Mouse (Mus musculus) CH12.LX (cell line): Measurements from ENCODE around the gene Hoxb13. TPM values are rescaled to one million over a fixed set of nuclear protein-coding genes. Genes with fewer than 3 reads are reported as not detected.

Experiments
- DNase-seq: peaks from one replicate; pipeline ENCODE4 v3.0.0-alpha.2; 2013; ENCODE audit errors: extremely low read depth
- H3K27ac ChIP-seq: 2 replicates; pipeline ENCODE4 v1.5.1; 2012; ENCODE audit warnings: low read depth, mild to moderate bottlenecking, control low read depth, moderate library complexity; ENCODE audit not compliant: insufficient read depth
- H3K27me3 ChIP-seq: replicated peaks from 2 replicates; pipeline ENCODE3; 2012; ENCODE audit warnings: inconsistent platforms
- H3K36me3 ChIP-seq, 2 experiments: replicated peaks in 1 of 2; 2 replicates each; pipeline versions ENCODE3 to v1.6.1; 2012; ENCODE audit warnings: inconsistent platforms in 1 of 2, low read length in 1 of 2, mild to moderate bottlenecking in 1 of 2, mixed read lengths in 1 of 2, moderate library complexity in 1 of 2; ENCODE audit not compliant: control insufficient read depth in 1 of 2, insufficient read depth in 1 of 2
- H3K4me1 ChIP-seq, 2 experiments: 2 replicates each; pipeline ENCODE4 v1.6.1; 2012; ENCODE audit warnings: inconsistent platforms in 1 of 2, moderate library complexity in 1 of 2; ENCODE audit not compliant: insufficient read depth in 2 of 2, control insufficient read depth in 1 of 2
- H3K4me2 ChIP-seq: 2 replicates; pipeline ENCODE4 v1.6.1; 2012; ENCODE audit warnings: low read depth, mild to moderate bottlenecking, control low read depth; ENCODE audit not compliant: poor library complexity, insufficient read depth, severe bottlenecking
- H3K4me3 ChIP-seq, 3 experiments: fragments of 150-350 bp in 1 of 3; sonication (generic) in 1 of 3; replicated peaks in 1 of 3; 2 replicates each; pipeline versions ENCODE3 to v1.5.1; 2011 to 2012; ENCODE audit warnings: low read depth in 2 of 3, low read length in 2 of 3, mild to moderate bottlenecking in 2 of 3, moderate library complexity in 2 of 3, control low read depth in 1 of 3, improper control_type of control experiment in 1 of 3, inconsistent platforms in 1 of 3, mixed read lengths in 1 of 3; ENCODE audit not compliant: poor library complexity in 1 of 3
- H3K79me2 ChIP-seq: replicated peaks from 2 replicates; pipeline ENCODE4 v1.6.1; 2012; ENCODE audit warnings: mild to moderate bottlenecking, moderate library complexity; ENCODE audit not compliant: control insufficient read depth, poor library complexity, insufficient read depth, severe bottlenecking; ENCODE audit errors: extremely low read depth
- H3K9ac ChIP-seq: 2 replicates; pipeline ENCODE4 v1.6.1; 2012; ENCODE audit warnings: low read depth, mild to moderate bottlenecking, control low read depth, moderate library complexity; ENCODE audit not compliant: insufficient read depth
- H3K9me3 ChIP-seq: replicated peaks from 2 replicates; pipeline ENCODE3; 2012; ENCODE audit warnings: low read length, inconsistent platforms, mixed read lengths
- BHLHE40 ChIP-seq: IDR thresholded peaks from 2 replicates; pipeline ENCODE4 v1.6.1; 2011; ENCODE audit warnings: mild to moderate bottlenecking, low read depth, low read length, improper control_type of control experiment
- CHD1 ChIP-seq: IDR thresholded peaks from 2 replicates; pipeline ENCODE4 v1.6.1; 2012; ENCODE audit warnings: low read depth, low read length, improper control_type of control experiment, inconsistent platforms
- CHD2 ChIP-seq: IDR thresholded peaks from 2 replicates; pipeline ENCODE4 v1.6.1; 2011; ENCODE audit warnings: low read length, improper control_type of control experiment
- CTCF ChIP-seq, 2 experiments: IDR thresholded peaks in 1 of 2; conservative IDR thresholded peaks in 1 of 2; 2 replicates each; pipeline ENCODE4 v1.5.1; 2011 to 2012; ENCODE audit warnings: low read depth in 2 of 2, low read length in 2 of 2, improper control_type of control experiment in 1 of 2, inconsistent platforms in 1 of 2, mild to moderate bottlenecking in 1 of 2, moderate library complexity in 1 of 2
- E2F4 ChIP-seq: IDR thresholded peaks from 2 replicates; pipeline ENCODE4 v1.6.1; 2011; ENCODE audit warnings: low read depth, low read length, improper control_type of control experiment; ENCODE audit not compliant: insufficient replicate concordance
- ELF1 ChIP-seq: IDR thresholded peaks from 2 replicates; pipeline ENCODE4 v1.6.1; 2014; ENCODE audit warnings: low read depth, mild to moderate bottlenecking, inconsistent platforms, low read length, improper control_type of control experiment
- EP300 ChIP-seq: IDR thresholded peaks from 2 replicates; pipeline ENCODE4 v1.6.1; 2011; ENCODE audit warnings: low read length, improper control_type of control experiment
- ETS1 ChIP-seq: conservative IDR thresholded peaks from 2 replicates; pipeline ENCODE4 v1.6.1; 2012; ENCODE audit warnings: low read depth, mild to moderate bottlenecking, inconsistent platforms, low read length, improper control_type of control experiment, moderate library complexity
- GABPA ChIP-seq: IDR thresholded peaks from 2 replicates; pipeline ENCODE4 v1.6.1; 2012; ENCODE audit warnings: low read depth, low read length, improper control_type of control experiment, inconsistent platforms; ENCODE audit not compliant: insufficient replicate concordance
- HCFC1 ChIP-seq: IDR thresholded peaks from 2 replicates; pipeline ENCODE4 v1.6.1; 2012; ENCODE audit warnings: low read depth, mild to moderate bottlenecking, inconsistent platforms, low read length, improper control_type of control experiment
- IRF4 ChIP-seq: IDR thresholded peaks from 2 replicates; pipeline ENCODE4 v1.6.1; 2014; ENCODE audit warnings: low read depth, mild to moderate bottlenecking, inconsistent platforms, low read length, improper control_type of control experiment
- JUN ChIP-seq: IDR thresholded peaks from 2 replicates; pipeline ENCODE4 v1.6.1; 2011; ENCODE audit warnings: low read depth, mild to moderate bottlenecking, low read length, improper control_type of control experiment, moderate library complexity; ENCODE audit not compliant: insufficient read depth
- JUND ChIP-seq: conservative IDR thresholded peaks from 2 replicates; pipeline ENCODE4 v1.6.1; 2011; ENCODE audit warnings: low read depth, low read length, improper control_type of control experiment
- KAT2A ChIP-seq: IDR thresholded peaks from 2 replicates; pipeline ENCODE4 v1.6.1; 2012; ENCODE audit warnings: low read length, improper control_type of control experiment, inconsistent platforms; ENCODE audit not compliant: insufficient replicate concordance
- MAFK ChIP-seq: IDR thresholded peaks from 2 replicates; pipeline ENCODE4 v1.6.1; 2011; ENCODE audit warnings: low read length, improper control_type of control experiment; ENCODE audit not compliant: insufficient replicate concordance
- MAX ChIP-seq: IDR thresholded peaks from 2 replicates; pipeline ENCODE4 v1.6.1; 2011; ENCODE audit warnings: low read length, improper control_type of control experiment
- MAZ ChIP-seq: IDR thresholded peaks from 2 replicates; pipeline ENCODE4 v1.6.1; 2012; ENCODE audit warnings: low read depth, mild to moderate bottlenecking, inconsistent platforms, low read length, improper control_type of control experiment, moderate library complexity
- MEF2A ChIP-seq: IDR thresholded peaks from 2 replicates; pipeline ENCODE4 v1.6.1; 2014; ENCODE audit warnings: low read depth, mild to moderate bottlenecking, inconsistent platforms, low read length, improper control_type of control experiment, borderline replicate concordance
- MXI1 ChIP-seq: IDR thresholded peaks from 2 replicates; pipeline ENCODE4 v1.6.1; 2011; ENCODE audit warnings: mild to moderate bottlenecking, low read depth, low read length, improper control_type of control experiment
- MYC ChIP-seq: IDR thresholded peaks from 2 replicates; pipeline ENCODE4 v1.6.1; 2011; ENCODE audit warnings: low read depth, mild to moderate bottlenecking, improper control_type of control experiment, low read length
- NELFE ChIP-seq: IDR thresholded peaks from 2 replicates; pipeline ENCODE4 v1.6.1; 2011; ENCODE audit warnings: low read depth, low read length, improper control_type of control experiment
- NRF1 ChIP-seq: IDR thresholded peaks from 2 replicates; pipeline ENCODE4 v1.6.1; 2014; ENCODE audit warnings: low read depth, mild to moderate bottlenecking, inconsistent platforms, low read length, improper control_type of control experiment, moderate library complexity
- PAX5 ChIP-seq: IDR thresholded peaks from 2 replicates; pipeline ENCODE4 v1.6.1; 2012; ENCODE audit warnings: low read length, inconsistent platforms, mixed read lengths
- POLR2A ChIP-seq: IDR thresholded peaks from 2 replicates; pipeline ENCODE4 v1.6.1; 2011; ENCODE audit warnings: low read depth, mild to moderate bottlenecking, improper control_type of control experiment, low read length
- POLR2AphosphoS2 ChIP-seq: IDR thresholded peaks from 2 replicates; pipeline ENCODE4 v1.6.1; 2011; ENCODE audit warnings: low read depth, low read length, improper control_type of control experiment
- RAD21 ChIP-seq: IDR thresholded peaks from 2 replicates; pipeline ENCODE4 v1.6.1; 2011; ENCODE audit warnings: low read depth, mild to moderate bottlenecking, low read length, improper control_type of control experiment, moderate library complexity
- RCOR1 ChIP-seq: conservative IDR thresholded peaks from 2 replicates; pipeline ENCODE4 v1.6.1; 2012; ENCODE audit warnings: low read depth, mild to moderate bottlenecking, inconsistent platforms, low read length, improper control_type of control experiment
- SIN3A ChIP-seq: IDR thresholded peaks from 2 replicates; pipeline ENCODE4 v1.6.1; 2012; ENCODE audit warnings: low read length, improper control_type of control experiment, inconsistent platforms
- SMC3 ChIP-seq: IDR thresholded peaks from 2 replicates; pipeline ENCODE4 v1.6.1; 2011; ENCODE audit warnings: low read depth, low read length, improper control_type of control experiment
- TBP ChIP-seq: conservative IDR thresholded peaks from 2 replicates; pipeline ENCODE4 v1.6.1; 2011; ENCODE audit warnings: low read depth, low read length, improper control_type of control experiment
- TCF12 ChIP-seq: IDR thresholded peaks from 2 replicates; pipeline ENCODE4 v1.6.1; 2014; ENCODE audit warnings: low read depth, mild to moderate bottlenecking, inconsistent platforms, low read length, improper control_type of control experiment
- UBTF ChIP-seq: IDR thresholded peaks from 2 replicates; pipeline ENCODE4 v1.6.1; 2012; ENCODE audit warnings: low read depth, mild to moderate bottlenecking, inconsistent platforms, low read length, improper control_type of control experiment, moderate library complexity
- USF1 ChIP-seq: IDR thresholded peaks from 2 replicates; pipeline ENCODE4 v1.6.1; 2014; ENCODE audit warnings: low read depth, mild to moderate bottlenecking, inconsistent platforms, low read length, improper control_type of control experiment
- USF2 ChIP-seq: conservative IDR thresholded peaks from 2 replicates; pipeline ENCODE4 v1.6.1; 2011; ENCODE audit warnings: low read depth, low read length, improper control_type of control experiment
- ZC3H11A ChIP-seq: IDR thresholded peaks from 2 replicates; pipeline ENCODE4 v1.6.1; 2012; ENCODE audit warnings: low read depth, mild to moderate bottlenecking, inconsistent platforms, low read length, improper control_type of control experiment
- ZKSCAN1 ChIP-seq: IDR thresholded peaks from 2 replicates; pipeline ENCODE4 v1.6.1; 2012; ENCODE audit warnings: low read depth, inconsistent platforms, low read length, improper control_type of control experiment, borderline replicate concordance
- ZMIZ1 ChIP-seq: IDR thresholded peaks from 2 replicates; pipeline ENCODE4 v1.6.1; 2012; ENCODE audit warnings: low read depth, mild to moderate bottlenecking, inconsistent platforms, low read length, improper control_type of control experiment
- ZNF384 ChIP-seq: IDR thresholded peaks from 2 replicates; pipeline ENCODE4 v1.6.1; 2012; ENCODE audit warnings: low read depth, low read length, improper control_type of control experiment, inconsistent platforms
- dilution Hi-C: fragments of 300-500 bp; cut with MboI; formaldehyde crosslinking; loops from 2 replicates; pipeline ENCODE4 v1.14.3; 2020; ENCODE audit warnings: low sequenced_read_pairs; ENCODE audit not compliant: extremely low pct_unique_long_range_greater_than_20kb, extremely low pct_ligation_motif_present
- in situ Hi-C: fragments of 300-500 bp; cut with MboI; formaldehyde crosslinking; loops from 3 replicates; pipeline ENCODE4 v1.14.3; 2019; ENCODE audit warnings: low sequenced_read_pairs, low pct_ligation_motif_present, low pct_unique_long_range_greater_than_20kb, mixed read lengths
- polyA plus RNA-seq: library from polyadenylated mRNA; unstranded; fragments of >175 nt; gene quantifications from 2 replicates; pipeline ENCODE4 v1.2.1, GENCODE M21; 2012; ENCODE audit warnings: low read depth; ENCODE audit not compliant: insufficient read length
- total RNA-seq, 2 experiments: library from RNA; depleted of rRNA; stranded (reverse); fragments of 300-350 nt in 1 of 2; fragments of >200 nt in 1 of 2; gene quantifications; 2 replicates each; pipeline ENCODE4 v1.2.3; 2012 to 2014

The Hoxb13 gene
- total and polyA plus RNA-seq, 3 experiments, result 0.08 TPM; not detected in 2

- dilution Hi-C loops (no loop called here), in situ Hi-C loops (no loop called here)
- Histone ChIP-seq H3K27me3 (peaks cover 84% of the 10 kb centered on the region), H3K27ac (peak overlapping the region; percentile 22; the same call in 1 of the 2 replicates), H3K9me3 (no peaks in the 10 kb centered on the region), H3K4me2 (peak overlapping the region; percentile 77), H3K36me3 (no peaks in the 10 kb centered on the region), H3K79me2 (no peaks in the 10 kb centered on the region), H3K4me1 (peaks cover 3 to 17% of the 10 kb centered on the region in 2 experiments), H3K4me3 (peak overlapping the region; percentile 63 to 67 (median 64)), H3K9ac (peak overlapping the region; percentile 52)
- peak; percentile 65 for DNase-seq
- TF ChIP-seq ETS1, result peak; percentile 65; the same call in 1 of the 2 replicates
- no peak; the same call in 1 of the 2 replicates for TF ChIP-seq SMC3
- no peak; the same call in 1 of the 2 replicates for TF ChIP-seq SIN3A
- 0 out of 2 replicates have a peak, but pooled peaks have one; percentile 65 for TF ChIP-seq KAT2A
- TF ChIP-seq USF2, result no peak
- peak; percentile 53; the same call in 1 of the 2 replicates for TF ChIP-seq JUN
- no peak for TF ChIP-seq CHD2
- TF ChIP-seq RCOR1, result peak; percentile 69
- TF ChIP-seq CTCF (conservative IDR thresholded peaks at IDR 0.05 in 1 of 2, IDR thresholded peaks at IDR 0.05 in 1 of 2; ENCODE audit: low read depth in 2 of 2, low read length in 2 of 2), result no peak
- peak; percentile 84 for TF ChIP-seq EP300
- no peak for TF ChIP-seq MYC
- TF ChIP-seq E2F4, result no peak
- no peak for TF ChIP-seq ZMIZ1
- peak; percentile 59; the same call in 1 of the 2 replicates for TF ChIP-seq TCF12
- no peak for TF ChIP-seq POLR2AphosphoS2
- TF ChIP-seq TBP, result no peak
- 0 out of 2 replicates have a peak, but pooled peaks have one; percentile 10 for TF ChIP-seq POLR2A
- TF ChIP-seq ZKSCAN1, result no peak
- peak; percentile 49; the same call in 1 of the 2 replicates for TF ChIP-seq JUND
- 0 out of 2 replicates have a peak, but pooled peaks have one; percentile 60 for TF ChIP-seq UBTF
- peak; percentile 56; the same call in 1 of the 2 replicates for TF ChIP-seq BHLHE40
- no peak for TF ChIP-seq RAD21
- no peak for TF ChIP-seq ZC3H11A
- no peak for TF ChIP-seq ELF1
- TF ChIP-seq GABPA, result no peak
- 0 out of 2 replicates have a peak, but pooled peaks have one; percentile 19 for TF ChIP-seq MAX
- TF ChIP-seq NELFE, result no peak
- peak; percentile 64 for TF ChIP-seq MEF2A
- TF ChIP-seq ZNF384, result no peak
- TF ChIP-seq MXI1, result peak; percentile 50; the same call in 1 of the 2 replicates
- no peak for TF ChIP-seq MAZ
- no peak for TF ChIP-seq PAX5
- TF ChIP-seq MAFK, result peak; percentile 64; the same call in 1 of the 2 replicates
- TF ChIP-seq CHD1, result 0 out of 2 replicates have a peak, but pooled peaks have one; percentile 65
- no peak for TF ChIP-seq HCFC1
- TF ChIP-seq USF1, result no peak
- peak; percentile 79 for TF ChIP-seq IRF4
- no peak for TF ChIP-seq NRF1
Measured at GRCm38 (mm10) chr11:96173288-96173840, 20.8 kb upstream of the Hoxb13 start.
